Mouse (Mus musculus) 3T3-L1 (cell line): ENCODE measurements around the gene Ctdsp1.

ENCODE experiments used
- DNase-seq: peaks from one replicate; pipeline ENCODE4 v3.0.0-alpha.2; 2015; ENCODE audit warnings: low read depth, low spot score

The Ctdsp1 gene

GRCm38 (mm10) chr1:74444538-74444937, 53.2 kb downstream of the Ctdsp1 start:
- no peak for DNase-seq
